Mouse (Mus musculus): ENCODE measurements around the gene Thrb. TPM values are rescaled to one million over a fixed set of nuclear protein-coding genes. Genes with fewer than 3 reads are reported as not detected.
A peak's percentile ranks its signal among the peaks of the same experiment; 100 is the strongest.

The Thrb gene
- total RNA-seq, 2 experiments from 2014 or later: 78.6 to 85.3 TPM

DNA sequence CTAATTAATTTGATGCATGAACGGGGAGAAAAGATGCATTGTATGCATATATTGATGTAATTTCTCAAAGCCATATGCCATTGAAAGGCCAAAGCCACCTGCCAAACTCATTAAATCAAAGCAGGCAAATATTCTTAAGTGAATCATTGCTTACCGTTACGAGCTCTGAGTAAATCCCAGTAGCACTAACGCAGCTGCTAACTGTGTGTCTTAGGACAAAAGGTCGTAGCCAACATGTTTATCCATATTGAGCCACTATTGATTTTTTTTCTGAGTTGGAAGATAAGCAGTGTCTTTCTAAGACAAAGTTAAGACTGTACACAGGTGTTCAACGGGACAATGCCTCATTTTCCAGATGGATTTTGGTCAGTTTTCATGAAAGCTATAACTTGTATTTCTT, 323.8 kb downstream of the Thrb start:
- no peak for DNase-seq (ENCODE audit: low spot score in 2 of 2)
- intact Hi-C loops (cut with DNase I): no loop called here

GRCm38 (mm10) chr14:17988580-17988979, 328.5 kb downstream of the Thrb start:
- no peak for DNase-seq (ENCODE audit: low spot score in 2 of 2)
- intact Hi-C loops (cut with DNase I): no loop called here

- DNase-seq (ENCODE audit: low spot score in 2 of 2): peak in 1 of 2 experiments; percentile 39
- intact Hi-C loops (cut with DNase I): no loop called here
These were observed 329.1 kb downstream of the Thrb start for GRCm38 (mm10) chr14:17989182-17989581.

- intact Hi-C loops (cut with DNase I): no loop called here
- no peak for DNase-seq (ENCODE audit: low spot score in 2 of 2)
These were observed 330.1 kb downstream of the Thrb start for GRCm38 (mm10) chr14:17990186-17990585.

GRCm38 (mm10) chr14:18001886-18002285, 341.8 kb downstream of the Thrb start:
- intact Hi-C loops (cut with DNase I): no loop called here
- DNase-seq (ENCODE audit: low spot score in 2 of 2): no peak

DNA sequence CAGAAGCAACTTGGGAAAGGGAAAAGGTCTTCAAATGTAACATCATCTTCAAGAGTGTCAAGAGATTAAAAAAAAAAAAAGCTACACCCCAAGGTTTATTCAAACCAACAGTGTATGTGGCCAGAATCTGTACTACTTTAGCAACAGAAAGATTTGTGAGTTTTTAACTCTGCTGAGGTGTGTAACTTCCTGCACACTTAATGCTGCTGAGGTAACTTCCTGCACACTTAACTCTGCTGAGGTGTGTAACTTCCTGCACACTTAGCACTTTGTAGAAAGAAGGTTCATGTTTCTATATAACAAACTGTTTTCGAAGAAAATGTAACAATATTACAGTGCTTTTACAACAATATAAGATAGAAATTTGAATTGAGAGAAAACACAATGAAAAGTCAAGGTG, 343.6 kb downstream of the Thrb start:
- intact Hi-C loops (cut with DNase I): no loop called here
- DNase-seq (ENCODE audit: low spot score in 2 of 2): no peak

- peak in 1 of 2 experiments; percentile 54 for DNase-seq (ENCODE audit: low spot score in 2 of 2)
- intact Hi-C loops (cut with DNase I): no loop called here
These were observed 348.5 kb downstream of the Thrb start for GRCm38 (mm10) chr14:18008524-18008923.

DNA sequence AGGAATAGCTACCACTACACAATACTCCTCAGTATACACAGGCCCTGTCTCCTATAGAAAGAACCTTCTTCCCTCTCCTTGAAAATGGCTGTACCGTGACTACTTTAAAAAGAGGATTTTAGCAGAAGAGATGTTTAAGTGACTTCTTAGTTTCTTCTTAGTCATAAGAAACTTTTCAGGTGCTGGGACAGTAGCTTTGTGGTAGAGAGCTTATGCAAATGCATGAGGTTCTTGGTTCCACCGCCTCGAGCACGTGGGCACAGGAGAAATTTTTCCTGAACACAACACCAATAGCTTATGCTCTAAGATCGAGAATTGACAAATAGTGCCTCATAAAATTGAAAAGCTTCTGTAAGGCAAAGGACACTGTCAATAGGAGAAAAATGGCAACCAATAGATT, 356.5 kb downstream of the Thrb start:
- intact Hi-C loops (cut with DNase I): no loop called here
- DNase-seq (ENCODE audit: low spot score in 2 of 2): no peak

DNA sequence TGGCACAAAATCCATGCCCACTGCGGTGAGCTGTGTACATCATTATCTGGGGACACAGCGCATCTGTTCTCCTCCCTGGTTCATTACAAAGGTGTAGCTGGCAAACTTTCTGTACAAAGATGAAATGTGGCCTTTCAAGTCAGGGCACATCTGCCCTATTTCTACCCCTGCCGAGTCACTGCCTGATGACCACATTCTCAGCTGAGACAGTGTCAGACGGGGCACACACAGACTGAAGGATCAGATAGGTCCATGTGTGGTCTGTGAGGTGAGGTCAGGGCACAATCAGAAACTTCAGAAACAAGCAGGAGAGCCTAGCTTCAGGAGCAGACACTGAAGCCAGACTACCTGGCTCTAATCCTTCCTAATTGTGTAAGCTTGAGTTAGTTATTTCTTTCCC, 360.1 kb downstream of the Thrb start:
- intact Hi-C loops (cut with DNase I): no loop called here

DNA sequence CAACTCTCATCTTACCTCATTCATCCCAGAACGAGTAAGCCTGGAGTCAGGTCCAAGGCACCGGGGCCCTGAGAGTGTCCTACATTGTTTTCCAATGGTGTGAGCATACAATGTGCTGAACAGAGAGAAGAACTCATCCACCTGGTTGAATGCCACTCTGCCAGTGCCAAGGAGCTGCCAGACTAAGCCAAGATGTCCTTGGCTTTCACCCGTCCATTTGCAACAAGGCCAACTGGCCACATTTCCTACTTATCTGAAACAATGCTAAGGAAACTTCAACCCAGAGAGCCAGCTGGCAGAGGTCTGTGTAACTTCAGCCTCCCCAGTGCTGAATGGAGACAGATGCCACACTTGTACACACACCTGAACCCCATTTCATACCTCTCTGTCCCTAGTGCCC, 360.6 kb downstream of the Thrb start:
- intact Hi-C loops (cut with DNase I): no loop called here
- DNase-seq (ENCODE audit: low spot score in 2 of 2): no peak

More for the DNA sequence above, 360.1 kb downstream of the Thrb start:
- no peak for DNase-seq (ENCODE audit: low spot score in 2 of 2)

GRCm38 (mm10) chr14:18021726-18022125, 361.7 kb downstream of the Thrb start:
- intact Hi-C loops (cut with DNase I): no loop called here
- no peak for DNase-seq (ENCODE audit: low spot score in 2 of 2)

DNA sequence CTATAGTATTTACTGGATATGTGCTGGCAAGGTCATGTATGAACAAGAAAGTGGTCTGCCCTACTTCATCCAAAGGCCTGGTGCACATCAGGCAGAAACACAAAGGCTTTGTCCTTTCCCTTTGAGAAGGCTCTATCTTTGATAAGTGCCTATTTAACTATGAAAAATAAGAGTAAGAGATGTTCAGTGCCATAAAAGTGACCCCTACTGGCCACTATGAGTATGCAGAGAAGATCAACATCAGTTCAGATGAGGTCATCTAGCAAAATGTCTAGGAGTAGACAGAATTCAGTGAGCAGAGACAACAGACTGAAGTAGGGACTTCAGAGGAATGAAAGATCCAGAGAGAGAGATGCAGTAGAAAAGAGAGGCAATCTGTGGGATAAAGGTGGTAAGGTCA, 362.3 kb downstream of the Thrb start:
- DNase-seq (ENCODE audit: low spot score in 2 of 2): no peak
- intact Hi-C loops (cut with DNase I): no loop called here

GRCm38 (mm10) chr14:18027867-18028266, 367.8 kb downstream of the Thrb start:
- peak in 1 of 2 experiments; percentile 42 for DNase-seq (ENCODE audit: low spot score in 2 of 2)
- intact Hi-C loops (cut with DNase I): loop anchor here (2.0 kb wide), 1 partner anchor 79 kb away; no protein-coding TSS in a partner anchor

DNA sequence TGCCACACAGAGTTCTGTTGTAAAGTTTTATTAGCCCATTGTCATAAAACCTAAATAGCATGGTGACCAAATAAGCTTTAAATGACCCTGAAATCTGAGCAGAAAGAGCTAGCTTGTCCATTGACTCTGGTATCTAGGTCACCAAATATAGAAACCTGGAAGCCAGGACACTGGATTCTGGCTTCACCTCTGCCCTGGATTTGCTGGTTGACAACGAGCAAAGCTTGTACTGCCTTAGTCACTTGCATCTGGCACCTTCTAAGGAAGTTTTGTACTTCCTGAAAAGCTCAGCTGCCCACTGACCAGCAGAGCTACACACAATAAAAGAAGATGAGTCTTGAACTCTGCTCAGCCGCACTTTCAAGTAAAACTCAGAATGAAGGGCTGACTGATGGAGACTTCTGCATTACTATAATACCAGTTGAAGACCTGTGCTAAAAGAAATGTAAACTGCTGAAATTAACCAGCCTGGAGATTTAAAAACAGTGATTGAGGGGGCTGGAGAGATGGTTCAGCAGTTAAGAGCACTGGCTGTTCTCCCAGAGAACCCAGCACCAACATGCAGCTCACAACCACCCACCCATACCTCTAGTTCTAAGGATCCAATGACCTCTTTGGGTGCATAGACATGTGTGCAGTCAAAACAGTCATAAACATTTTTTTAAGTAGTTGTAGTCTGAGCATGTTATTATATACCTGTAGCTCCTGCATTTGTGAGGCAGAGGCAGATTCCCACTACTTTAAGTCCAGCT, 369.3 kb downstream of the Thrb start:
- peak in 1 of 2 experiments; percentile 53 for DNase-seq (ENCODE audit: low spot score in 2 of 2)
- intact Hi-C loops (cut with DNase I): loop anchor here (2.0 kb wide), 1 partner anchor 77 kb away; no protein-coding TSS in a partner anchor

DNA sequence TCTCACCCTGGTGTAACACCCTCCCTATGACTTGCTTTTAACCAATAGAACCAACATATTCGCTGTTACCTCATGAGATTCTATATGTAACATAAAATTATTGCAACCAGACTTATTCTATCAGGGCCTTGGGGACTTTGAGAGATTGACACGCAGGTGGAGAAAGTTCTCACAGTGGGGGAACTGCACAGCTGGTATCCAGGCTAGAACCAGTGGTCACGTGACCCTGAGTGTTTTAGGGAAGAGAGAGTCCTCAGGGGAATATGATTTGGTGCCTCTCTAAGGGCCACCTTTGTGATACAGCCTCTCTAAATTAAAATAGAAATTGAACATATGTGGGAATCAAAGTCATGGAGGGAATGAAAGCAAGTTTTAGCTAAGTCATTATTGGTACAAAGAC, 371.9 kb downstream of the Thrb start:
- no peak for DNase-seq (ENCODE audit: low spot score in 2 of 2)
- intact Hi-C loops (cut with DNase I): no loop called here

DNA sequence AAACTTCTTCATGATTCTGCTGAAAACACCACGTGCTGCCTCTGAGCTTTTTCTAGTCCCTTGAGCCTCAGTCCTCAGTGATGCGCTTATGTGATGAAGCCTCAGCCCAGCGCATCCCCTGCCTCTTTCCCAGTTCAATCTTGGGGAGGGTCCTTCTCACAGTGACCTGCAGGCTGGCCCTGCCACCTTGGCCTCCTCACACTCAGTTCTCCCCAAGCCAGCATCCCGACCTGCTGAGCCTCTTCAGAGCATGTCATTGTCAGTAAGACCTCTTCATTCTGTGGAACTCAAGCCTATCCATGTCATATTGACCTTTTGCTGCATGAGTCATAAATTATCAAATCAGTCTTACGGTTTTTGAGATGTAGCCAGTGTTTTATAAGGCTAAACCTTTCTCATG, 376.5 kb downstream of the Thrb start:
- intact Hi-C loops (cut with DNase I): no loop called here
- DNase-seq (ENCODE audit: low spot score in 2 of 2): no peak

- peak; percentile 50 to 84 for DNase-seq (ENCODE audit: low spot score in 2 of 2)
- intact Hi-C loops (cut with DNase I): no loop called here
These were observed 402.2 kb downstream of the Thrb start for GRCm38 (mm10) chr14:18062082-18062772.
